Mouse (Mus musculus) brain, embryonic 14.5 days (tissue): ENCODE measurements around the gene 2310061I04Rik.

ENCODE experiments used
- CTCF ChIP-seq: fragments of 200-500 bp; IDR thresholded peaks from 2 replicates; pipeline ENCODE4 v1.5.1; 2012; ENCODE audit warnings: inconsistent platforms, mild to moderate bottlenecking, moderate library complexity, borderline replicate concordance; ENCODE audit not compliant: insufficient read depth, insufficient read length; ENCODE audit errors: extremely low read depth
- POLR2A ChIP-seq: fragments of 200-500 bp; IDR thresholded peaks from 2 replicates; pipeline ENCODE4 v1.6.1; 2012; ENCODE audit warnings: mild to moderate bottlenecking, inconsistent platforms, borderline replicate concordance; ENCODE audit not compliant: poor library complexity, insufficient read depth, insufficient read length, severe bottlenecking; ENCODE audit errors: extremely low read depth

GRCm38 (mm10) chr17:35860831-35861197 lies 36.4 kb downstream of the 2310061I04Rik start:
- TF ChIP-seq CTCF: no peak
- TF ChIP-seq POLR2A: no peak
